Mouse (Mus musculus) layer of hippocampus, postnatal 10 days (tissue): Measurements from ENCODE around the gene Sult2a2. TPM values are rescaled to one million over a fixed set of nuclear protein-coding genes. Genes with fewer than 3 reads are reported as not detected.
"Not testable (repeated sequence)": the region's sequence is repeated elsewhere in the genome, so short reads cannot be mapped to it uniquely, and the experiment has no call there.

Source experiments
- DNase-seq, 2 experiments: peaks; one replicate each; pipeline ENCODE4 v3.0.0; 2021; ENCODE audit warnings: low spot score in 2 of 2
- long read RNA-seq: library from polyadenylated mRNA; stranded (forward); transcript quantifications from one replicate; pipeline ENCODE4 v2.0.0, GENCODE M21; 2023
- total RNA-seq, 2 experiments: library from RNA; stranded (reverse); gene quantifications; 2 replicates each; pipeline ENCODE4 v1.2.3; 2021

Sult2a2 gene
- not detected for total RNA-seq
- long read RNA-seq: 0 reads

DNA sequence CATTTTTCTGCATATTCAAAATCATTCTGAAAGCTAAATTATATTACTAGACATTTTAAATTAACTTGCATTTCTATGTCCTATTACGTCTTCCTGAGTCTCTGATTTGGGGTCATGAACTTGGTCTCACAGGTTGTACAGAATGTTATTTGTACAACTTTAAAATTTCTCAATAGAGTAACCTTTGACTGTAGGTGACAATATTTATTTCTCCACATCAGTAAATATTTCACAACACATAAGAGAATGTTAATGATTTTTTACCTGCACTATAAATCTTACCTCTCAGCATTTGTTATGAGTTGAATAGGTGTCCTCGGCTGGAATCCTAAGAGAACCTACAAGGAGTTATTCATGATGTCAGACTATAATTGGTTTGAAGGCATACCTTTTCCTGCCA, at the start of gene Sult2a2:
Gene Sult2a2, plus strand, starts transcription at position 301 of the 400 bp plus-strand sequence.
- DNase-seq: not testable (repeated sequence)

DNA sequence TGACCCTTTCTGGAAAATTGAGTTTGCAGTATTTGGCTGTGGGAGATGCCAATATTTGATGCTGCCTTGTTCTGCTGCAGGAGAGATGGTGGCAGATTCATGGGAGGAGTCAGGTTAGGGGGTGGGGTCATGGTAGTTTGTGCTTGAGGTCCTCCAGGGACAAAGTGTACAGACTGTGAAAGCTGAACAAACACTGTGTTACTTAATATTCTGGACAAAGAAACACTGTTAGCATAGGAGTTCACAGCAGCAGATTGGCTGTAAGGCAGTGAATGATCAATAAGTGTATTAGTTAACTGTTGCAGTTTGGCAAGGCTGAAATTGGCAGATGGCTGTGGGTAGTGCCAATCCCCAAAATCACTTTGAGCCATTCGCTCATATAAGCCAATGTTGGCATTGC, 80.6 kb downstream of the Sult2a2 start:
- no peak for DNase-seq

Other genes with a start within 250 kb of the Sult2a2 start
- gene Bsph2, start 162.4 kb upstream of the Sult2a2 start, total RNA-seq: not detected
- gene Sult2a5, start 109.5 kb upstream of the Sult2a2 start, total RNA-seq: not detected
- gene Sult2a1, start 103.9 kb downstream of the Sult2a2 start, total RNA-seq: not detected